Mouse (Mus musculus): Measurements from ENCODE around the gene Arf5. TPM values are rescaled to one million over a fixed set of nuclear protein-coding genes. Genes with fewer than 3 reads are reported as not detected.

Arf5 gene
- total and polyA plus RNA-seq, 3 experiments, result 92.8 to 292 TPM; not detected in 1

GRCm38 (mm10) chr6:28421469-28422000 is 1.8 kb upstream of the Arf5 start (continued):
- no peak; the same call in 1 of the 2 replicates for TF ChIP-seq UBTF (IDR thresholded peaks at IDR 0.05; ENCODE audit: borderline replicate concordance, insufficient read depth, low read depth, low read length)
- TF ChIP-seq ETS1 (IDR thresholded peaks at IDR 0.05; ENCODE audit: low read depth, low read length), result peak; percentile 65
- peak; percentile 90 for TF ChIP-seq HCFC1 (IDR thresholded peaks at IDR 0.05; ENCODE audit: low read depth, low read length)

GRCm38 (mm10) chr6:28422651-28423290 is 589 bp upstream of the Arf5 start:
- peaks cover 13% of the 10 kb centered on the region for H3K79me2 ChIP-seq (ENCODE audit: control insufficient read depth, insufficient read depth, low read length, poor library complexity)
- peak overlapping the region; percentile 36 to 46 for H3K4me3 ChIP-seq (ENCODE audit: control insufficient read depth in 1 of 2, insufficient read depth in 1 of 2, low read depth in 2 of 2, low read length in 2 of 2)
- peak overlapping the region; percentile 32; the same call in 1 of the 2 replicates for H3K27ac ChIP-seq (ENCODE audit: control insufficient read depth, low read depth, low read length)
- H3K4me1 ChIP-seq (ENCODE audit: control insufficient read depth in 1 of 2, insufficient read depth in 2 of 2, low read length in 2 of 2), result peaks cover 2 to 32% of the 10 kb centered on the region in 2 experiments
- peaks cover 0 to 17% of the 10 kb centered on the region in 2 experiments; a peak in 2 of 4 replicates for H3K36me3 ChIP-seq (ENCODE audit: control insufficient read depth in 1 of 2, insufficient read depth in 2 of 2, low read length in 2 of 2)
- peak overlapping the region; percentile 64 for H3K9ac ChIP-seq (ENCODE audit: control insufficient read depth, low read depth, low read length, poor library complexity, severe bottlenecking)
- DNase-seq (ENCODE audit: low read depth, low spot score), result no peak
- TF ChIP-seq HCFC1 (IDR thresholded peaks at IDR 0.05; ENCODE audit: low read depth, low read length), result no peak
- peak; percentile 60 for TF ChIP-seq ZNF384 (IDR thresholded peaks at IDR 0.05; ENCODE audit: low read depth, low read length)
- H3K9me3 ChIP-seq (replicated peaks; ENCODE audit: insufficient read depth, low read length), result no peaks in the 10 kb centered on the region
- no peaks in the 10 kb centered on the region for H3K27me3 ChIP-seq (ENCODE audit: control insufficient read depth in 1 of 2, insufficient read depth in 2 of 2, low read length in 2 of 2)

- Histone ChIP-seq H3K27ac (ENCODE audit: control insufficient read depth, low read depth, low read length) (no peak overlapping the region; the same call in 1 of the 2 replicates), H3K27me3 (ENCODE audit: control insufficient read depth in 1 of 2, insufficient read depth in 2 of 2, low read length in 2 of 2) (no peaks in the 10 kb centered on the region), H3K9me3 (replicated peaks; ENCODE audit: insufficient read depth, low read length) (no peaks in the 10 kb centered on the region), H3K4me1 (ENCODE audit: control insufficient read depth in 1 of 2, insufficient read depth in 2 of 2, low read length in 2 of 2) (peaks cover 2 to 32% of the 10 kb centered on the region in 2 experiments), H3K4me3 (ENCODE audit: control insufficient read depth in 1 of 2, insufficient read depth in 1 of 2, low read depth in 2 of 2, low read length in 2 of 2) (peak overlapping the region; percentile 90 to 98), H3K79me2 (ENCODE audit: control insufficient read depth, insufficient read depth, low read length, poor library complexity) (peaks cover 13% of the 10 kb centered on the region), H3K9ac (ENCODE audit: control insufficient read depth, low read depth, low read length, poor library complexity, severe bottlenecking) (peak overlapping the region; percentile 94), H3K36me3 (ENCODE audit: control insufficient read depth in 1 of 2, insufficient read depth in 2 of 2, low read length in 2 of 2) (peaks cover 0 to 17% of the 10 kb centered on the region in 2 experiments; a peak in 2 of 4 replicates)
- peak; percentile 66 for DNase-seq (ENCODE audit: low read depth, low spot score)
- TF ChIP-seq EP300 (IDR thresholded peaks at IDR 0.05; ENCODE audit: low read depth in 1 of 2, low read length in 2 of 2), result peak; percentile 26 to 44; a peak in 2 of 4 replicates
- peak; percentile 68 for TF ChIP-seq GATA1 (IDR thresholded peaks at IDR 0.05; ENCODE audit: low read depth, low read length)
- peak; percentile 40; the same call in 1 of the 2 replicates for TF ChIP-seq MAZ (IDR thresholded peaks at IDR 0.05; ENCODE audit: low read depth, low read length)
- TF ChIP-seq TCF12 (IDR thresholded peaks at IDR 0.05; ENCODE audit: low read depth, low read length), result peak; percentile 48; the same call in 1 of the 2 replicates
- TF ChIP-seq SMC3 (IDR thresholded peaks at IDR 0.05; ENCODE audit: low read depth, low read length), result peak; percentile 13; the same call in 1 of the 2 replicates
- peak in 2 of 3 experiments; percentile 41 to 58; a peak in 4 of 6 replicates for TF ChIP-seq CTCF (IDR thresholded peaks at IDR 0.05 in 2 of 3, conservative IDR thresholded peaks at IDR 0.05 in 1 of 3; ENCODE audit: control insufficient read depth in 1 of 3, insufficient read depth in 1 of 3, low read depth in 2 of 3, low read length in 3 of 3, poor library complexity in 1 of 3, severe bottlenecking in 1 of 3)
- TF ChIP-seq POLR2A (IDR thresholded peaks at IDR 0.05; ENCODE audit: control insufficient read depth in 1 of 2, insufficient read depth in 1 of 2, low read depth in 1 of 2, low read length in 2 of 2, poor library complexity in 1 of 2), result peak in 1 of 2 experiments; percentile 41; a peak in 1 of 4 replicates
- no peak for TF ChIP-seq ELF1 (IDR thresholded peaks at IDR 0.05; ENCODE audit: low read depth, low read length)
- no peak for TF ChIP-seq NELFE (IDR thresholded peaks at IDR 0.05; ENCODE audit: low read depth, low read length)
- TF ChIP-seq TAL1 (IDR thresholded peaks at IDR 0.05; ENCODE audit: low read length), result peak; percentile 71
- TF ChIP-seq SIN3A (IDR thresholded peaks at IDR 0.05; ENCODE audit: low read length), result peak; percentile 52
Observed at GRCm38 (mm10) chr6:28423767-28424695, 671 bp downstream of the Arf5 start.

All from MEL (cell line).